Mouse (Mus musculus): ENCODE results near the gene Iqschfp. TPM values are rescaled to one million over a fixed set of nuclear protein-coding genes. Genes with fewer than 3 reads are reported as not detected.
A peak's percentile ranks its signal among the peaks of the same experiment; 100 is the strongest.

The Iqschfp gene
- total RNA-seq, 2 experiments from 2014 or later: not detected

DNA sequence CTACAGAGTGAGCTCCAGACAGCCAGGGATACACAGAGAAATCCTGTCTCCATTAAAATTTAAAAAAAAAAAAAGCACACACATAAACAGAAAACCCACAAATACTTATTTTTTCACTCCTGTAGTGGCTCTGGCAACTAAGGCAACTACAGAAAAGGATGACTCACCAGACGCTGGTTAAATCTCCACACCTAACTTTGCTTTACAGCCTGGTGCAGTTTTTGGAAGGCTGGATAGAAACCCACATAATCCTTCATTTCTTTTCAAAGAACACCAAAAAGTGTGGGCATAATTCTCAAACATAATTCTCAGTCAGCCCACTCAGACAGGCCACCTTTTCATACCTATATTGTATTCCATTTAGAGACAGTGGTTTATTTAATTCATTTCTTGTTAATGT, 746.7 kb downstream of the Iqschfp start:
- ATAC-seq (replicated peaks; ENCODE audit: low FRiP score, low TSS enrichment, poor library complexity, severe bottlenecking): no peak

DNA sequence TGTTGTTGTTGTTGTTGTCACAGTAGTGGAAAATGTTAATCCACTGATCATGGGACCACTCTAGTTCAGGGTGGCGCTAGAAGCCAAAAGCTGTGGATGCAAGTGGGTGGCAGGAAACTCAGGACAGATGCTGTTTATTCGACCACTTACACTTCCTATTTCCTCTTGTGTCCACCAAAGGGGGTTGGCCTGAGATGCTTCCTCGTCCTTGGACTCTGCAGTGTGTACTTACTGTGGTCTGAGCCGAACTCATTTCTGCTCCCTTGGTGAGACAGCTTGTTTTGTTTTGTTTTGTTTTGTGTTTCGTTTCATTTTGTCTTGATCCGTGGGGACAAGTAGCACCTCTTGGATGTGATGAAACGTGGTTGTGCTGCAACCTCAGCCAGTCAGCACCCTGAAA, 750.9 kb downstream of the Iqschfp start:
- ATAC-seq (replicated peaks; ENCODE audit: low FRiP score, low TSS enrichment, poor library complexity, severe bottlenecking): no peak

DNA sequence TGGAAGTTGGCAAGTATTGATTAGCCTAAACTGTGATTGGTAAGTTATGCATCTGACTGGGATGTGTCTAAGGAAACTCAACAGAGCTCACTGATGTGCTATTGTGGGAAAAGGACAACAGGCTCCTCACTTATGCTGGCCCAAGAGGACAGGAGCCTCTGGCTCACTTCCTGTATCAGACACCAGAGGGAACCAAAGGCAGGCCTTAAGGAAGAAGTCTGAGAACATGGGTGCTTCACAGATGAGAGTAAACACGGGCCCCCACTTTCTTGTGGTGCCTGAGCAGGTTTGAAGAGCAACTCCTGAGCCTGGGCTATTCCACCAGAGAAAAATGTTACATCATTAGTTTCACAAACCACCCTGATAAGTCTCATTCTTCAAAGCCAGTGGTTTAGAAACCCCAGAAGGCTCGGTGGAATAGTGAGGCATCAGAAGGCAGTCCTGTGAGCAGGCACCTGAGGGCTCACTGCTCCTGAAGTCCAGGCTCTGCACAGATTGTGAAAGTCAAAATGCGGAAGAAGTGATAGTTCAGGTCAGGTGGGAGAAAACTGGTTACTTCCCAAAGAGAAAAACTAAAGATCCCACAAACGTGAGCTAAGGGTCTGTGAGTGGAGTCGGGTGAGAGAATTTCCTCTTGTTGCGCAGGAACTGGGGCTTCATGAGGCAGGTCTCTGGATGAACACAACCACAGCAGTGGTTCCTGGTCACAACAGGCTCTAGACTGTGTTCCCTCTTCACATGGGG, 754.5 kb downstream of the Iqschfp start:
- ATAC-seq (replicated peaks; ENCODE audit: low FRiP score, low TSS enrichment, poor library complexity, severe bottlenecking): peak; percentile 70

DNA sequence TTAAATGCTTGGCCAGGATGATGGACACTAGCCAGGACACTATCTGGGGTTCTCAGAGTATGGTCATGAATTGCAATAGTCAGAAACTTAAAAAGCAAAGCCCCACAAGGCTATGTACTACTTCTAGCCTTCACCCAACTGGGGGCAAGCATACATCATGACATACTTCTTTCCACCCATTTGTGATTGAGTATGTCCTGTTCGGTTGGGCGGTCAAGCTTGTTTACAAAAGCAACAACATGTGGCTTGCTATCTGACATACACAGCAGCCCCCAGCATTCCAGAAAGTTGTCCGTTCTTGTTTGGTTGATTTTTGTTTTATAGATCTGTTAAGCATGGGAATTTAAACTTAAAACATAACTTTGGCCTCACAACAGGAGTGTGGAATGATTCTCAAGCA, 755.2 kb downstream of the Iqschfp start:
- no peak for ATAC-seq (replicated peaks; ENCODE audit: low FRiP score, low TSS enrichment, poor library complexity, severe bottlenecking)

DNA sequence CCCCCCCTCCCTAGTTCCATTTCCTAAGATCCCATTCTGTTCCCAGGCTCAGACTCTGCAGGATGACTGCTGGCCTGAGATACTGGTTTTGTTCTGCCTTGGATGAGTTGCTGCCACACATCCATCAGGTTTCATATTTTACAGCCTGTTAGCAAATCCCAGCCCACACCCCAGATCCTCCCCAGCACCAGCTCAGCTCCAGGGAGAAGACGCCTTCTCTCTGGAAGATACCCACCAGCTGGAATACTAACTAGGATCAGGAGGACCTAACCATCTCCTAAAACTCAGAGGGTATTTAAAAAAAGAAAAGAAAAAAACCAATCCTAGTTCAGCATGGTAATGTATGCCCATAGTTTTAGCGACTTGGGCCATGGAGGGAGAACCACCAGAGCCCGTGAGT, 758.2 kb downstream of the Iqschfp start:
- no peak for ATAC-seq (replicated peaks; ENCODE audit: low FRiP score, low TSS enrichment, poor library complexity, severe bottlenecking)

DNA sequence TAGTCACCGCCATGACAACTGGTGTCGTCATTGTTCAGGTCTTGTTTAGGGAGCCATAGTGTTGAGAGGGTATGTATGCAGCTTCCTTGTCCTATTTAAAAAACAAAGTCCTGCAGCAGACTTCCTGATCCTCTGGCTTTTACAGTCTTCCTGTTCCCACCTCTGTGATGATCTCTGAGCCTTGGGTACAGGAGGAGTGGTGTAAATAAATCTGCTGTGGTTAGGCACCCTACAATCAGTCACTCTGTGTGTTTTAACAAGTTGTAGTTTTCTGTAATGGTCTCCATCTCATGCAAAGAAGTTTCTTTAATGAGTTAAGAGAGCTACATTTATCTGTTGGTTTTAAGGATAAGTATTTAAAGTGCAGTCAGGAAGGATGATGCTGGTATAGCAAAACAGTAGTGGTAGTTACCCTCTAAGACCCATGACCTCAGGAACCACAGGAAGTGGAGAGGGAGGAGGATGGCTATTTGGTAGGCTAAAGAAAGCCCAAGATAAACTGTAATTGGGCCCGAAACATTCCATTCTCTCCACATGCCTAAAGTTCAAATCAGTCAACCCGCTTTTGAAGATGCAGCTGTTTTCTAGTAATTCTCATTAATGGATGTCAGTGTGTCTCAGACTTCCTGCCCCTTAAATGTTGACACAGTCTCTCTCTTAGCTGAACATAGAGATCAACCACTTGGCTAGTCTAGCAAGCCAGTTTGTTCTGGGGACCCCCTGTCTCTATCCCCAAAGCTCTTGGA, 764.7 kb downstream of the Iqschfp start:
- ATAC-seq (replicated peaks; ENCODE audit: low FRiP score, low TSS enrichment, poor library complexity, severe bottlenecking): no peak

DNA sequence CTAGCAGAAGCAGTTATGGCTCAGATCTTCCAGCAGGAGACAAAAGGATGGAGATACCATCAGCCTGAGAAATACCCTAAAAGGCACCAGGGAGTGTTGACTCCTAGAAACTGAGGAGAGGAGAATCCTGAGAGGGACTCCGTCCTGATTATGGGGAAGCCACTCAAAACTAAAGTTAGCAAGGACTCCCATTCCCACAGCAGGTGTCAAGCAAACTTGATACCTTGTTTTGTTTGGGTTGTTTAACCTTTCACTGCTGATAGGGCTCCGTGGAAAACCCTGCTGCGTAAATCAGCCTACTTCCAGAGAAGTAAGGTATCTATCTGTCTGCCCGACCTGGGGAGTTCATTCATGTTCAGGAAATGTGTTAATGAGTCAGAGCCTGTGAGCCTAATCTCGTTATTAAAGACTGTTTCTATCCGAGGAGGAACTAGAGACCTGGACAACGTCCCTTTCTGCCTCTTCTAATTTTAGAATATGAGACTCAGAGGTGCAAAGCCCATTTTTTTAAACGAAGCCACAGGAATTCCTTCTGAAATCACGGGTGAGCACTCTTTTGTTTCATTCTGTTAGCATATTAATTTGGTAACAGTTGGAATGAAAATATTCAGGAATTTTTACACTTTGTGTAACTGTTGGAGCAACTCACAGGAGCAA, 765.7 kb downstream of the Iqschfp start:
- ATAC-seq (replicated peaks; ENCODE audit: low FRiP score, low TSS enrichment, poor library complexity, severe bottlenecking): no peak

DNA sequence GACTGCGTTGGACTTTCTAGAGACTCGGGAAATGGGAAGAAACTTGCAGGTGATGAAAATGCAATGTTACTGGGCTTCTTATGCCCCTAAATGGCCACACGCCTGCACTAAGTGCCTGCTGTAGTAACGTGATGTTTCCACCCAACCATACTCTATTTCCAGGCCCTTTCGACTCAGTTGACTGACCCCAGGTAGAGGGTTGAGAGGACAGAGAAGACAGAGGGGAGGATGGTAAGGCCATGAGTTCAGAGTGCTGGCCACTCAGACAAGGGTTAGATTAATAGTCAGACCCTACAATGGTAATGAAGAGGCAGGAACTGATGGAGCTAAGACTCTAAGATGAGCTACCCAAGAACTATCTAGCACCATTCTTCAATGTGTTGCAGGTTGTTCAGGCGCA, 768.0 kb downstream of the Iqschfp start:
- ATAC-seq (replicated peaks; ENCODE audit: low FRiP score, low TSS enrichment, poor library complexity, severe bottlenecking): no peak

DNA sequence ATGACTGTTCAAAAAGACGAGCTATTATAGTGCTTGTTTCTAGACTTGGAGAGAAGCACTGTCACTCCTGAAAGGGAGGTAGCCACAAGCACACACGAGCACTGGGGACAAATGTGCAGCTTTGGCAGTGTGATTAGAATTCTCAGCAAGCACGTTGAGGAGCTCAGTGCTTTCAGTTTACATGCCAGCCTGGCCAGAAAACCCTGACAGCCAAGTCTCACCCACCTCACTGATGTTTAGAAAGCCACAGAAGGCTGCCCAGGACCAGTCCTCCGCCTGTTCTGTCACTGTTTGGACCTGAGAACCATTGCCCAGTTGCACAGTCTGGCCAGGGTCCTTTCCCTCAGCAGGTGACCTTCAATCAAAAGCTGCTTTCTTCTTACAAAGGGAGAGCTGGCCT, 768.5 kb downstream of the Iqschfp start:
- no peak for ATAC-seq (replicated peaks; ENCODE audit: low FRiP score, low TSS enrichment, poor library complexity, severe bottlenecking)

DNA sequence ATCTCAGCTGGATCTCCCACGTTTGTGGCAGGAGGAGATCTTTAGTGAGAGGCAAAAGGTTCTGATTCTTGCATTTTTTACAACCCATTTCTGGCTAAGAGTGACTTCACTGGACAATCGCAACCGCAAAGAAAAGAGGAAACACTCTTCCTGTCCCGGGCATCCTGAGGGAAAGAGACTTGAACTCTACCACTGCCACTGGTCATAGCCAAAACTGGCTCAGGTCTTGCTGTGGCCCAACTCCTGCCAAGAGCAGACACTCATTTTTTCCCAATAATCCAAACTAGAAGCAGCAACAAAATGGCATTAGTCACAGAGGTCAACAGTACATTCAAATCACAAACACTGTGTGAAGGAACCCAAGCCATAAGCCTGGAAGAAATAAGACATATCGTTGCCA, 770.4 kb downstream of the Iqschfp start:
- ATAC-seq (replicated peaks; ENCODE audit: low FRiP score, low TSS enrichment, poor library complexity, severe bottlenecking): no peak

DNA sequence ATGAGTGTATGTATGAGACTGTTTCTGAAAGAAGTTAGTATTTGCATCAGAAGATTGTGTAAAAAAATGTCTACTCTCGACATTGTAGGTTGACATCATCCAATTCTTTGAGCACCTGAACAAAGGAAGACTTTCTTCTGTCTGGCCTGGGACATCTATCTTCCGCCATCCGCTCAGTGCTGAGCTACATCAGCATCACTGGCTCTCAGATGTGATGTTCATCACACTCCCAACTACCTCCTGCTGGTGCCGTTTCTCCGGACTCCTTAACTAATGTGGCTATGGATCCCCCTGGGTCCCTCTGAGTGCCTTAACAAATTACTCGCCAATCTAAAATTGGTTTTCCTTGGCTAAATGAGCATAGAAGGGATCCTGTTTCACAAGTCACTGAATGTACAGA, 772.3 kb downstream of the Iqschfp start:
- ATAC-seq (replicated peaks; ENCODE audit: low FRiP score, low TSS enrichment, poor library complexity, severe bottlenecking): no peak

DNA sequence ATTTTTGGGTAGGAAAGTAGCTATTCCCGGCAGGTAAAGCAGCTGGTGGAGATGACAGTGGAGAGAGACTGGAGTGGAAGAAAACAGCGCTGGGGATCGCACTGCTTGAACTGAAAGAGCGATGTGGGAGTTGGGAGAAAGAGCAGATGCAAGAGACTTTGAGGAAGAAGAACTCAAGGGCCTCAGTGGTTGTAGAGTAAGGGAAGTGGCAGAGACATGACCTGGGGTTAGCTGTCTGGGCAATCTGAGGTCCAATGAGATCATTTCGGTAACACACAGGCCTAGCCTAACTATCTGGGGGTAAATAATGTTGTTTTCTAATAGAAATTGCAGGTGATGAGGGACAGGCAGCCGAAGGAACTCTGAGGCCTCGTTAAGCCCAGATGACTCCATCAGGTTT, 774.3 kb downstream of the Iqschfp start:
- no peak for ATAC-seq (replicated peaks; ENCODE audit: low FRiP score, low TSS enrichment, poor library complexity, severe bottlenecking)

DNA sequence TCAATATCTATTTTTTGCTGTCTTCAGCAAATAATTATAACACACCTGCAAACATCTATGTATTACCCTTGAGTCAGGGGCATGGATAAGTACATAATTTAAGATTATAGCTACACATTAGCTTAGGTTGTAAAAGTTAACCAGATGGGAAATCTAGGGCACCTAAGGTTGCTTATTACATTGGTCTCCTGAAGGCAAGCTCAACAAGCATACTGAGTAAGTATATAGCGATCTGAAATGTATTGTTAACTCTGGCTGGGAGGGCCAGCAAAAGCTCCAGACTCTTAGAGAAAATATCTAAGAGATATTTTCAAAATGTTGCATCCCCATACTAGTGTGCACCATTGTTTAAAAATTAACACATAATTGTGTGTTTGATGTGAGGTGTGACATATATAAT, 775.8 kb downstream of the Iqschfp start:
- no peak for ATAC-seq (replicated peaks; ENCODE audit: low FRiP score, low TSS enrichment, poor library complexity, severe bottlenecking)

DNA sequence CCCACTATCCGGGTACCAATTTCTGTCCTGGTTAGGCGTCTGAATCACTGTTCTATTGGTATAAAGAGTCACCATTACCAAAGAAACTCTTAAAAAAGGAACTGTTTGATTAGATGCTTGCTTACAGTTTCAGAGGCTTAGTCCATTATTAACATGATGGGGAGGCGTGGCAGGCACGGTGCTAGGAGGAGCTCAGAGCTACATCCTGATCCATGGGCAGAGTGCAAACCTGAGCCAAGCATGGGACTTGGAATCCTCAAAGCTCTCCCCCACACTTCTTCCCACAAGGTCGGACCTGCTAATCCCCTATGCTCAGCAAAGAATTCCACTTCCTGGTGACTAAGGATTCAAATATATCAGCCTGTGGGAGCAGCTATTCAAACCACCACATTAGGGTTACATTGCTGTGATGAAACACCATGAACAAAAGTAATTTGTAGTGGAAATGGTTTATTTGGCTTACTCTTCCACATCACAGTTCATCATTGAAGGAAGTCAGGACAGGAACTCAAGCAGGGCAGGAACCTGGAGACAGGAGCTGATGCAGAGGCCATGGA, 777.5 kb downstream of the Iqschfp start:
- ATAC-seq (replicated peaks; ENCODE audit: low FRiP score, low TSS enrichment, poor library complexity, severe bottlenecking): no peak

DNA sequence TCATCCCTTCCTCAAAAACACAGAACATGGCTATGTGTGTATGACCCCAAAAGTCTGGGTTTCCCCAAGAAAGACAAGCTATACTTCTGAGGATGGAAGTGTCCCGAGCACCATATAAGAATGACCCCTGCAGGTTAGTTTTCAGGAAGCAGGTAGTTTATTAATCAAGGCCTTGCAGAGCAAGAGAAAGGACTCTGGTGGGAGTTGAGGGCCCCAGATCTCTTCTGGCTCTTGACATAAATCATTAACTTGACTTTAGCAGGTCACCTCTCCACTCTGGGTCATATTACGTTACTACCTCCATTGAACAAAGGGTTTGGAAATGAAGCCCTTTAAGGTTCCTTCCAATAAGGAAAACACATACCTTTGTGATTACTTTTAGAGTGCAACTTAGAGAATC, 782.7 kb downstream of the Iqschfp start:
- ATAC-seq (replicated peaks; ENCODE audit: low FRiP score, low TSS enrichment, poor library complexity, severe bottlenecking): no peak

DNA sequence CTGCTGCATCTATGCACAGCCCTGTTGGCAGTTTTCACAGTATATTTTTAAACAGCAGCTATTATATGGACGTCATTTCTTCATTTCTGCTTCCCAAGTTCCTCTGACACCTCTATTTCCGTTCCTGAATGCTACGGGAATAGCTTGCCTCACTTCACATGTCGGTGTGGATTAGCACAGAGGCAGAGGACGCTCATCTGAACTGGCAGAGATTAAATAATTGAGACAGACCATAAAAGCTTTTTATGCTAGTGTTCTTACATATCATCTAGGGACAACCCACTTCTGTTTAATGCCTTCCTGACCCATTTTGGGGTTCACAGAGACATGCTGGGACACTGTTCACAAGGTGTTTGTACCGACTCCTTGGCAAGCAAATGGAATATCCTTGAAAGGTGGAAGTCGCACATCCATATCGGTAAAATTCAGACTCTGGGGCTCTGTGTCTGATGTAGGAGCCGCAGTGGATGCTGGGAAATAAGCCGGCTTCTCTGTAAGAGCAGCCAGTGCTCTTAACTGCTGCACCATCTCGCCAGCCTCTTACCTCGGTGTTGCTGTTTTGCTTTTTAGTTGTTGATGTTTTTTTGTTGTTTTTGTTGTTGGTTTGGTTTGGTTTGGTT, 783.3 kb downstream of the Iqschfp start:
- ATAC-seq (replicated peaks; ENCODE audit: low FRiP score, low TSS enrichment, poor library complexity, severe bottlenecking): no peak
